Mouse (Mus musculus) MEL (cell line): ENCODE results near the gene Glrp1. TPM values are rescaled to one million over a fixed set of nuclear protein-coding genes. Genes with fewer than 3 reads are reported as not detected.

ENCODE experiments used
- polyA plus RNA-seq, 2 experiments: library from polyadenylated mRNA; stranded (reverse) in 1 of 2; unstranded in 1 of 2; fragments of >175 nt in 1 of 2; fragments of >200 nt in 1 of 2; gene quantifications; 2 replicates each; pipeline versions ENCODE4 v1.2.1 to v1.2.4; 2012; ENCODE audit warnings: low replicate concordance in 2 of 2, low read depth in 1 of 2; ENCODE audit not compliant: insufficient read length in 2 of 2, insufficient read depth in 1 of 2, missing spikeins in 1 of 2
- total RNA-seq: library from RNA; depleted of rRNA; stranded (reverse); fragments of 300-350 nt; gene quantifications from 2 replicates; pipeline ENCODE4 v1.2.3, GENCODE M21; 2012; rRNA removed

The Glrp1 gene
- total and polyA plus RNA-seq, 3 experiments, result not detected

Other genes starting within 250 kb of the Glrp1 start
- 58.6 and 59.4 TPM in 2 replicates for gene Hjurp, start 232.4 kb downstream of the Glrp1 start, total RNA-seq
- 100 to 1,000 TPM in 1 of 2 experiments, 10 to 100 TPM in 1; 76.3 to 103 TPM for gene Hjurp, start 232.4 kb downstream of the Glrp1 start, polyA plus RNA-seq
- gene Trpm8, start 232.4 kb downstream of the Glrp1 start, total RNA-seq, result not detected in 2 replicates
- not detected for gene Trpm8, start 232.4 kb downstream of the Glrp1 start, polyA plus RNA-seq
- not detected in 2 replicates for gene Spp2, start 103.1 kb downstream of the Glrp1 start, total RNA-seq
- gene Spp2, start 103.1 kb downstream of the Glrp1 start, polyA plus RNA-seq, result not detected
- gene Arl4c, start 192.2 kb upstream of the Glrp1 start, total RNA-seq, result not detected in 2 replicates
- not detected for gene Arl4c, start 192.2 kb upstream of the Glrp1 start, polyA plus RNA-seq